In the genomic region with DNA sequence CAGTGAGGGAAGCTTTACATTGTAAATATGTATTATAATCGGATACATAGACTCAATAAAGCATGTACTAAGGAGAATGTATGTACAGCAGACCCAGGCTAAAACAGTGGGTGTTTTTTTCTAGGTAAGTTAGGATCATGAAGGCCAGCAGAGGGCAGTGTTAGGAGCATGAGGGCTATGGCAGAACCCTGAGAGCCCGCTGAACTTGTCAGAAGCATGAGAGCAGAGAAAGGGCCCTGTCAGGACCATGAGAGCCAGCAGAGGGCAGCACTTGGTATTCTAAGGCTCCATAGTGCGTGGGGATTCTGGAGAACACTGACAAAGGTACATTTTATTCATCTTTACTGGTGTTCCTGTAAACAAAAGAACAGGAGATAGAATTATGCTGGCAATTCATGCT, we compare ENCODE assay signal across 8 mouse cellular contexts. TPM values are rescaled to one million over a fixed set of nuclear protein-coding genes. Genes with fewer than 3 reads are reported as not detected.
A peak's percentile ranks its signal among the peaks of the same experiment; 100 is the strongest.
DNase-seq lines count a peak whose midpoint lies in the region; ATAC-seq and TF ChIP-seq lines count a peak whose summit lies in the region.

No protein-coding gene starts in this region.

- H3K4me1 ChIP-seq in cortical plate, adult 2 months (ENCODE audit: control insufficient read depth, insufficient read depth, low read length), result peaks cover 4% of the 10 kb centered on the region

- H3K27ac ChIP-seq in cortical plate, adult 2 months (ENCODE audit: insufficient read depth, low read length), result no peak overlapping the region

- DNase-seq in gastrocnemius, adult 8-10 months (ENCODE audit: low spot score in 2 of 2), result peak; percentile 86 to 87
- DNase-seq in induced T-regulatory cell, adult 2 months (ENCODE audit: low read depth), result peak; percentile 99
- peak; percentile 72 to 86 for DNase-seq in left cerebral cortex, adult 8-10 months (ENCODE audit: low spot score in 2 of 2)
- peak; percentile 93 for DNase-seq in right cerebral cortex, postnatal 10 days (ENCODE audit: low spot score in 2 of 2)
- DNase-seq in urinary bladder, postnatal 14 days (ENCODE audit: low spot score), result peak; percentile 94

- H3K4me3 ChIP-seq in cortical plate, adult 2 months (ENCODE audit: insufficient read depth, low read length), result no peak overlapping the region

- TF ChIP-seq POLR2A in cortical plate, adult 2 months (IDR thresholded peaks at IDR 0.05; ENCODE audit: extremely low read depth, insufficient read depth, low read length), result no peak

- peak; percentile 71 for ATAC-seq in activated CD4-positive, CD25-positive, alpha-beta regulatory T cell, adult 4 months
- ATAC-seq in megakaryocyte progenitor cell, adult 5-6 weeks (replicated peaks; ENCODE audit: poor library complexity), result peak; percentile 74

- TF ChIP-seq CTCF in cortical plate, adult 2 months (IDR thresholded peaks at IDR 0.05; ENCODE audit: extremely low read depth, insufficient read depth, low read length), result peak; percentile 80

RNA-seq across cellular contexts. Expression of a gene that starts 4.4 kb away (rescaled TPM):
- 100 to 1,000 TPM; 105 to 118 TPM for polyA plus RNA-seq in activated CD4-positive, CD25-positive, alpha-beta regulatory T cell, adult 4 months (2017; shearing (Covaris generic))
- 127 and 128 TPM in 2 replicates for polyA plus RNA-seq in cortical plate, adult 2 months (2012; rRNA removed)
- total RNA-seq in gastrocnemius, adult 8-10 months (2022), result 100 to 1,000 TPM; 316 to 359 (median 349) TPM
- 100 to 1,000 TPM; 160 to 177 (median 163) TPM for total RNA-seq in left cerebral cortex, adult 8-10 months (2022)
- total RNA-seq in megakaryocyte progenitor cell, adult 5-6 weeks (2015), result 135 and 150 TPM in 2 replicates
- total RNA-seq in megakaryocyte progenitor cell, adult 5-6 weeks (2017), result 147 and 172 TPM in 2 replicates

RNA-seq across cellular contexts. Expression of a gene that starts 4.4 kb away (rescaled TPM):
- 1,000 to 10,000 TPM; 1,216 to 1,318 TPM for polyA plus RNA-seq in activated CD4-positive, CD25-positive, alpha-beta regulatory T cell, adult 4 months (2017; shearing (Covaris generic))
- 341 and 357 TPM in 2 replicates for polyA plus RNA-seq in cortical plate, adult 2 months (2012; rRNA removed)
- total RNA-seq in gastrocnemius, adult 8-10 months (2022), result 100 to 1,000 TPM; 321 to 472 (median 367) TPM
- 100 to 1,000 TPM; 322 to 416 (median 378) TPM for total RNA-seq in left cerebral cortex, adult 8-10 months (2022)
- total RNA-seq in megakaryocyte progenitor cell, adult 5-6 weeks (2015), result 1,640 and 1,755 TPM in 2 replicates
- total RNA-seq in megakaryocyte progenitor cell, adult 5-6 weeks (2017), result 3,229 and 3,450 TPM in 2 replicates

RNA-seq across cellular contexts. Expression of a gene that starts 33.3 kb away (rescaled TPM):
- under 1 TPM in 1 of 2 experiments, not detected in 1; 0.46 TPM for polyA plus RNA-seq in activated CD4-positive, CD25-positive, alpha-beta regulatory T cell, adult 4 months (2017; shearing (Covaris generic))
- polyA plus RNA-seq in cortical plate, adult 2 months (2012; rRNA removed), result 1.2 and 1.5 TPM in 2 replicates
- total RNA-seq in gastrocnemius, adult 8-10 months (2022), result under 1 TPM; 0.15 to 0.52 (median 0.44) TPM
- under 1 TPM; 0.25 to 0.87 (median 0.72) TPM for total RNA-seq in left cerebral cortex, adult 8-10 months (2022)
- not detected in 2 replicates for total RNA-seq in megakaryocyte progenitor cell, adult 5-6 weeks (2015)
- total RNA-seq in megakaryocyte progenitor cell, adult 5-6 weeks (2017), result not detected in 2 replicates
